Mouse (Mus musculus) right cerebral cortex, postnatal 14 days (tissue): ENCODE measurements around the gene Cyp26a1.
A peak's percentile ranks its signal among the peaks of the same experiment; 100 is the strongest.

Experiments
- DNase-seq: peaks from one replicate; pipeline ENCODE4 v3.0.0; 2022

The Cyp26a1 gene

DNA sequence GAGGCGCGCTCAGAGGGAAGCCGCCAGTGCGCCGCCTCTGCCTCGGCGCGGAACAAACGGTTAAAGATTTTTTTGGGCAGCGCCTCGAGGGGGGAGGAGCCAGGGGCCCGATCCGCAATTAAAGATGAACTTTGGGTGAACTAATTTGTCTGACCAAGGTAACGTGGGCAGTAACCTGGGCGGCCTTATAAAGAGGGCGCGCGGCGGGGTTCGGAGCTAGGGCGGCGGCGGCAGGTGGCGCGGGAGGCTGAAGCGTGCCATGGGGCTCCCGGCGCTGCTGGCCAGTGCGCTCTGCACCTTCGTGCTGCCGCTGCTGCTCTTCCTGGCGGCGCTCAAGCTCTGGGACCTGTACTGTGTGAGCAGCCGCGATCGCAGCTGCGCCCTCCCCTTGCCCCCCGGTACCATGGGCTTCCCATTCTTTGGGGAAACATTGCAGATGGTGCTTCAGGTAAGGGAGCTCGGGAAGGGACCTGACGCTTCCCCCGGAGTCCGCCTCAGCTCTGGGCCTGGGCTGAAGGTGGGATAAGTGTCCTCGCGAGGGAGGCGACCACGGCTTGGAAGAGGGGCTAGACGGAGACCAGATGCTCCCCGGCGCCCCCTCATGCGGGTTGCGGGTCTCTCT, at the start of gene Cyp26a1:
Gene Cyp26a1 (plus strand): TSS at position 148 of the 622 bp plus-strand sequence.
- no peak for DNase-seq

DNA sequence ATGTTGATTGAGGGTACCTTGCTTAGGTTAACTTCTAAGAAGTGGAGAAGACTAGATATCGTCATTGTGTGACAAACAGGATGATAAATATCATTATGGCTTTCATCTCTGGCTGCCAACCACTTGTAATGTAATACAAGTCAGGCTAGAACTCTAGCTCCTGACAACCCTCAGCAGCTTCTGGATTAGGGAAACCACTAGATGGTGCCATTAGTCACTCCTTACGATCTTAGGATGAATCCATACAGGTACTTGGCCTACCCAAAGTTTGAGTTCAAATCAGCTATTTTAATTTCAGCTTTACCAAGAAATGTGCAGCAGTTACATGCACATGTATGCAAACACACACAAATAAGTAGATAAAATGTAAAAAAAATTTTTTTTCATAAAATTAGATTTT, 49.6 kb upstream of the Cyp26a1 start:
- no peak for DNase-seq

DNA sequence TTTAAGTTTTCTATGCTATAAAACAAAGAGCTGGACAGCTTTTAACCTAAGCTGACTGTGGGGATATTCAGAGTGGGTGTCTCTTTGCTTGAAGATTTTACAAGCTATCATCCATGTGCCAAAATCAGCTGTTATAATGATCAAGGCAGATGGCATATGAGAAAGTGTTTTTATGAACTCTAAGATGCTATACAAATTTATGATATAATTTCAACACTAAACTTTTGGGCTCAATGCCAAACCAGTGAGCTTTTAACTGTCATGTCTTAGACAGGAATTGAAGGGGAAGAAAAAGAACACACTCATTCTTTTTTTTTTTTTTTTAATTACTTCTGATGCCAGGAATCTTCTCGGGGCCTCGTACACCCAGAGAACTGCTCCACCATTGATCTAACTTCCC, 47.1 kb upstream of the Cyp26a1 start:
- no peak for DNase-seq

- DNase-seq, result no peak
Observed at GRCm38 (mm10) chr19:37654012-37654411, 43.6 kb upstream of the Cyp26a1 start.

DNA sequence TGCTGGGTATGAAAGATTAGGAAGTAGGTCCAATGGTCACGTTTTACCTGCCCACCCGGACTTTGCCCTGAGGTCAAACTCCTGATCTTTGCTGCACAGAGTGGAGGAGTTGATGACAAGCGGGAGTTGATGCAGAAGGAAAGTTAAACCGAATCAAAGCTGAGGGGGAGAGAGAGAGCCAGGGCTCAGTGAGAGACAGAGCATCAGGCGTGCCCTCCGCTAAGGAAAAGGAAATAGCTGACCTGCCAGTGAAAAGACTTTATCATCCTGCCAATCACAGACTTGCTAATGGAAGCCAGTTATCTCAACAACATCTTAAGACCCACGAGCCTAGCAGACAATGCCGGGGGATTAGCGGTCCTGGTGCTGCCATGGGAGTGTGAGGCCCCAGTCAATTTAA, 41.2 kb upstream of the Cyp26a1 start:
- DNase-seq, result no peak

- DNase-seq, result no peak
Observed at GRCm38 (mm10) chr19:37665256-37665655, 32.3 kb upstream of the Cyp26a1 start.

- no peak for DNase-seq
Observed at GRCm38 (mm10) chr19:37667855-37668594, 29.6 kb upstream of the Cyp26a1 start.

DNA sequence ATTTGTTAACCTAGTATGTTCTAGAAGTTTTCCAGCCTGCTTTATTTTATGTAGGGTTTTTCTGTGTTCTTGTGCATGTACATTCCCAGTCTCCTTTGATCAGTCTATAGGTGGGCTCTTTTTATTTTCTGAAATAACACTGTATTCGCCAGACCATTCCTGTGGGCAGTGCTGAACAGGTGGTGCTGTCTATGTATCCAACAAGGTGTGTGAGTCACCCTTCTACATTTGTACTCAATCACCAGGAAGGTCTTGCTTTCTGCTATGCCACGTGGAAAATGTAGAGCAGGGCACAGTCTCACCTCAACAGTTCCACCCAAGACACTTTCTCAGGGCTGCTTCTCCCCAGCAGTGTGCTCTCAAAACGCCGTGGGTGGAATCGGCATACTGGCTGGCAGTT, 28.9 kb upstream of the Cyp26a1 start:
- DNase-seq, result no peak

DNA sequence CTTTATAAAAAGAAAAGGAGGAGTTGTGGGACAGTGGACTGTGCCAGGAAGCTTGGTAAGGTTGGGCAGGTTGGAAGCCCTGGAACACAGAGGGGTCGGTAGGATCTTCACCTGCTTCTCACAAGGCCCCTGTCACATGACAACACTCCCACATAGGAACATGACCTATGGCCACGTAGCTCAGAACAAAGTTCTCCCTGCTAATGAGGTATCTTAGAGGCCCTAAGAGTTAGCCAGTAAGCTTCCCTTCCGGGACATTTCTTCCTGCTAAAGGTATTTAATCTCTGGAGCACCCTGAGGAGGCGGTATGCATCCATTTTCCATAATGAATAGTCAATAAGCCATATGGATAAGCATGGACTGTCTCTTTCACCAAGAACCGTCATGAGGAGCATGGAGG, 28.1 kb upstream of the Cyp26a1 start:
- no peak for DNase-seq

GRCm38 (mm10) chr19:37673393-37673792, 24.2 kb upstream of the Cyp26a1 start:
- DNase-seq, result no peak

DNA sequence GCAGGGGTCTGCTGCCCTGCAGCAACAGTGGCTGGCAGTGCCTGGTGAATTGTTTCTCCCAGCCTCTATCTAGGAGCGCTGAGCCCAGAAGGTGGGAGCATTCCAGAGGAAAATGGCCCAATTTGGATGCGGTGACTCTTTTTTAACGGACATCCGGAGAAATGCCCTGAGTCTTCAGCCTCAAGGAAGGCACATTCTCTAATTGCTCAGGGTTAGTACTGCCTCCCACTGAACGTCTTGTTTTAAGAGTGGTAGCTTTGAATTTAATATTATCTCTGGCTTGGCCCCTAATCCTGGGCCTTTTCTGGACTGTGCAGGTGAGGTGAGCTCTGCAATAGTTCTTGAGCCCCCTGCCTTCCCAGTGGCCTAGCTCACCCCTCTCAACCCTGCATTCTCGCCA, 12.3 kb upstream of the Cyp26a1 start, which contains the start of gene Cyp26c1:
Gene Cyp26c1 (plus strand): TSS at position 301 of the 400 bp plus-strand sequence.
- DNase-seq, result no peak

DNA sequence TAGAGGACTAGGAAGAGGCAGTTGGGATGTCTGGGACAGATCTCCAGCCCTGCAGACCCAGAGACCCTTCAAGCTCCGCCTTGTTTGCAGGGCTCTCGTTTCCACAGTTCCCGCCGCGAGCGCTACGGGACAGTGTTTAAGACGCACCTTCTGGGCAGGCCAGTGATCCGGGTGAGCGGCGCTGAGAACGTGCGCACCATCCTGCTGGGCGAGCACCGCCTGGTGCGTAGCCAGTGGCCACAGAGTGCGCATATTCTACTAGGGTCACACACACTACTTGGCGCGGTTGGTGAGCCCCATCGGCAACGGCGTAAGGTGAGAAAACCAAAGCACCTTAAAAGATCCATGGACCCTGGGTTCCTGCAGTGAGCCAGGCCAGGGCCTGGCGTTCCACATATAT, 11.3 kb upstream of the Cyp26a1 start:
- no peak for DNase-seq

DNA sequence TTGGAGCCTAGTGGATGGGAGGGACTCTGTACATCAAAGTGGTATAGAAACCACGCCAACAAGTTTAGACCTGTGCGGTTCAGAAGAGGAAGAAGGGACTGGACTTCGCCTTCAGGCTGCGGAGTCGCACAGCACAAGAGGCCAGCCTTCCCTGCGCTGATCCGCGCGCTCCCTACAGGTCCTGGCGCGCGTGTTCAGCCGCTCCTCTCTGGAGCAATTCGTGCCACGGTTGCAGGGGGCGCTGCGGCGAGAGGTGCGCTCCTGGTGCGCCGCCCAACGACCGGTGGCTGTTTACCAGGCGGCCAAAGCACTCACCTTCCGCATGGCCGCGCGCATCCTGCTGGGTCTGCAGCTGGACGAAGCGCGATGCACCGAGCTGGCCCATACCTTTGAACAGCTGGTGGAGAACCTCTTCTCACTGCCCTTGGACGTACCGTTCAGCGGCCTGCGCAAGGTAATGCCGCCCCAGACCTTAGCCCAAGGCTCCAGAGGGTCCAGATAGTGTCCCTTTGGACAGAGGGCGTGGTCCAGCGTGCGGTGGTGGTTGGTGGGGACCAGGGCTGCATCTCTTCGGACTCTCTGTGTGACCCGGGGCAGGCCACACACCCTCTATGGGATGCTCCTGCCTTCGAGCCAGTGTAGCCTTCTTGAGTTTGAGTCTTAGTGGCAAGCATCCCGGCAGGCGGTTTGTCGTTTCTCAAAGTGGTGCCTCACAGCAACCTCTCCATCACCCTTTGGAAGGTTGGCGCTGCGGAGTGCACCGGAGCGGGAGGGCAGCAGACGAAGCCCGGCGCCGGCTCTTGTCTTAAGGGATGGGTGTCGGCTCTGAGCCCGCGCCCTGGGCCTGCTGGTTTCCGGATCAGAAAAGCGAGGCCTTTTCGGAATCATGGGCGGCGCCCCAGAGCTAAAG, 10.4 kb upstream of the Cyp26a1 start:
- DNase-seq, result no peak

DNA sequence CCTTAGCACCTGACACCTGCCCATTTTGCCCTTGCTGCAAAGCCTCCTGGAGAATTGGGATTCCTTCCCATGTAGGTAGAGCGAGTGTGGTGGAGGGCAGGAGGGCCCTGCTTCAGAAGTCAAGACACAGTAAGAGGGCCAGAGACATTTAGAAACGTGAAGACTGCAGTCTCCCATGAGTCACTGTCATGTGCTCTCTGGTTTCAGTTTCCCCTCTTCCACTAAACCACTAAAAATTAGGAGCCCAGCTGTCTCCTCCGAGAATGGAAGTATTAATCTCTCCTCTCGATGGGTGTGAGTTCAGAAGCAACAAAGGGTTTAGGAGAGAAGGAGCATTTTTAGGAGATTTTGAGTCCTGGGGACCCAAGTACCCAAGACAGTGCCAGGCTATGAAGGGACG, 8.1 kb upstream of the Cyp26a1 start:
- no peak for DNase-seq

GRCm38 (mm10) chr19:37690716-37691115, 6.9 kb upstream of the Cyp26a1 start:
- DNase-seq, result no peak

DNA sequence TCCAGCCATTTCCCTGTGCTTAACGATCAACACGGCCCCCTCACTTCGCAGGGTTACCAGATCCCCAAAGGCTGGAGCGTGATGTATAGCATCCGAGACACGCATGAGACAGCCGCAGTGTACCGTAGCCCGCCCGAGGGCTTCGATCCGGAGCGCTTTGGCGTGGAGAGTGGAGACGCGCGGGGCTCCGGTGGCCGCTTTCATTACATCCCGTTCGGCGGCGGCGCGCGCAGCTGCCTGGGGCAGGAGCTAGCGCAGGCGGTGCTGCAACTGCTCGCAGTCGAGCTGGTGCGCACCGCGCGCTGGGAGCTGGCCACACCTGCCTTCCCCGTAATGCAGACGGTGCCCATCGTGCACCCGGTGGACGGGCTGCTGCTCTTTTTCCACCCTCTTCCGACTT, 4.7 kb upstream of the Cyp26a1 start:
- DNase-seq, result peak; percentile 60

DNA sequence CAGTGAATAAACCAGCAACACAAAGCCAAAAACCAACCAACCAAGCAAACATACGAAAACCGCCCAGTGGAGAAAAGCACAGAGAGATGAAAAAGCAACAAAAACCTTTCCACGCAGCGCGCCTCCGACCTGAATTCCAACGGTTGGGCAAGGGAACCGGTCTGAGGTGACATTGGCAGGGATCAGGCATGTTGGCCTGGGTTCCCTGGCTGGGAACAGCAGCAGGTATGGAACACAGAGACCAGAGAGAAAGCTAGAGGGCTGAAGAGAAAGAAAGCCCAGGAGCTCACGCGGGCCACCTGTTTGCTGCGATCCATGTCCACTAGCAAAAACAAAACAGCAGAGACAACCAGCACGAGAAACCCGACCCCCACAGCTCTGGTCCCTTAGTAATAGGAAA, 2.5 kb upstream of the Cyp26a1 start:
- DNase-seq, result no peak

- DNase-seq, result no peak
Observed at GRCm38 (mm10) chr19:37695762-37696602, 1.6 kb upstream of the Cyp26a1 start.

DNA sequence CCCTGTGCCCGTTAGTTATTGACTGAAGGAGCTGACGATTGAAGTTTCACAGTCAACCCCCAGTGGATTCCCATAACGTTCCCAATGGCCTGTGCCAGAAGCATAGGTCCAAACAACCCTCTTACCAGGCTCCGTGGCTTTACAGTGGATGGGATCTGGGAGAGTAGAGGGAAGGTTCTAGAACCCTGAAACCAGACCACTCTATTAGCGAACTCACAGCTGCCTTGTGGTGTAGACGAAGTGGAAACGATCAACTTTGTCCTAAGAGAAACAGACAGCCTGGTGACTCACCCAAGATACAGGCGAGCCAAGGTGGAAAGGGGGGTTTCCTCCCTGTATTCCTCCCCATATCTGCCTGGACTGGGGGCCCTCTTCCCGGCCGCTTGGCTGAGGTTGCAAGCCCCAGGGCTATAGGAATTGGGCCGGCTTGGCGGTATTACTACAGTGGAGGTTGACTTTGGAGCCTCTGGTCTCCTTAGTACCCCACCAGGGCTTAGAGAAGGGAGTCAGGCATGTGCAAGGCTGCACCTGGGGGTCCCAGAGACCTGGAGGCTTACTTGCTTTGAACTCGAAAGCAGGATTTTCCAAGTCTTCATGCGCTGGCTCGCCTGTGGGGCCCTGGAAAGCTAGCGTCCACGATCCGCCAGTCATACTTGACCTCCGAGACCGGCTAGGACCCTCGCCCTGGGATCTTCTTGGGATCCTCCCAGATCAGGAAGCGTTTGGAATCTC, 829 bp upstream of the Cyp26a1 start:
- DNase-seq, result no peak

DNA sequence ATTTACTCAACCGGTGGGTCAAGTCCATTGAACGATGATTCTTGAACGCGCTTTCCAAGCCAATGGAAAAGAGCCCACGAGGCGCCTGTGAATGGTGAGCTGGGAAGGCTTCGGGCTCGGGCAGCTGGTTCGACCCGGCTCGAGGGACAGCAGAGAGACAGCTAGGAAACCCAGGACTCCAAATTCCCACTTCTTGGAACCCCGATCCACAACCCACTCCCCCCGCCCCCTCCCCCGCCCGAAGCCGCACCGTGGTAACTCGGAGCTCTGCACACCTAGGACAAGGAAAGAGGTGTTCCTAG, 312 bp upstream of the Cyp26a1 start:
- no peak for DNase-seq

DNA sequence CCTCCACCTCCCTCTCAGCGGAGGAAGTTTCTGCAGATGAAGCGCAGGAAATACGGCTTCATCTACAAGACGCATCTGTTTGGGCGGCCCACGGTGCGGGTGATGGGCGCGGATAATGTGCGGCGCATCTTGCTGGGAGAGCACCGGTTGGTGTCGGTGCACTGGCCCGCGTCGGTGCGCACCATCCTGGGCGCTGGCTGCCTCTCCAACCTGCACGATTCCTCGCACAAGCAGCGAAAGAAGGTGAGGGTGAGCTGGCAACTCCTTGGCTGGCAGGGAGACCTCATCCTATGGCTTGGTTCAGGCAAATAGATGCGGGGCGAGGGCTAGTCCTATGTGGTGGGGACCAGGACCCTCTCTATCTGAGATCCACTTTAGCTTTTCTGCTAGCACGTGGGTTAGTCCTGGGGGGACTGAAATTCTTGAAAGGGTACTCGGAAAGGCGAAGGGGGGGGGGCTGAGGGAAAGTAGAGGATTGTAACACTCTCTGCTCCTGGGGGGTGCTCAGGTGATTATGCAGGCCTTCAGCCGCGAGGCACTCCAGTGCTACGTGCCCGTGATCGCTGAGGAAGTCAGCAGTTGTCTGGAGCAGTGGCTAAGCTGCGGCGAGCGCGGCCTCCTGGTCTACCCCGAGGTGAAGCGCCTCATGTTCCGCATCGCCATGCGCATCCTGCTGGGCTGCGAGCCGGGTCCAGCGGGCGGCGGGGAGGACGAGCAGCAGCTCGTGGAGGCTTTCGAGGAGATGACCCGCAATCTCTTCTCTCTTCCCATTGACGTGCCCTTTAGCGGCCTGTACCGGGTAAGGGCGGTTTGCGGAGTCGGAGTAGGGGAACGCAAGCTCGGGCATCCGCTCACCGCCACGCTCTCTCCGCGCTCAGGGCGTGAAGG, 919 bp downstream of the Cyp26a1 start:
- DNase-seq, result no peak
